In the genomic region with DNA sequence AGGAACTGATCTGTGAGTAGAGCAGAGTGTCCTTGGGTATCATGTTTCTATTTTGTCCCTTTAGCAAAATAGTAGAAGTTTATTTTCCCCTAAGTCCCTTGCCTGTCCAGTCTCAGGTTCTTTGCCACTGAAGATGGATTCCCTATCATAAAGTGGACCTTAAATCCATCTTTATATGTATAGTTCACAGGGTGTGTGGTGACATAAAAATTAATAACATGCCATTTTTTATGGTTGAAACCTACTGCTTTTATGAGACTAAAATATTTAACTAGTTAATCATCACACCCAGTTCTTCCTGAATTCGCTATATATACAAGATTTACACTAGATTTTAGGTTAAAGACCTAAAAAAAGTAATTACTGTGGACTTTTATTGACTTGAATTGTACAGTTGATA, we compare ENCODE assay signal across 34 mouse cellular contexts. TPM values are rescaled to one million over a fixed set of nuclear protein-coding genes. Genes with fewer than 3 reads are reported as not detected.
"Had no signal": no experiment of that assay in that cellular context is flagged by ENCODE, and none has a peak within 500 bp of the region (broad histone marks: within the 10 kb centered on the region; RNA-seq: fewer than 3 reads in every experiment).

No protein-coding gene starts in this region.

- H3K4me1 ChIP-seq: limb, embryonic 10.5 days; limb, embryonic 12.5 days; limb, embryonic 13.5 days; limb, embryonic 15.5 days; liver, embryonic 12.5 days; liver, embryonic 13.5 days; liver, embryonic 15.5 days; lung, embryonic 15.5 days; megakaryocyte, embryonic 14.5 days; midbrain, embryonic 10.5 days; midbrain, embryonic 12.5 days; midbrain, embryonic 13.5 days; midbrain, embryonic 15.5 days; neural tube, embryonic 12.5 days had no signal

- H3K27ac ChIP-seq: limb, embryonic 10.5 days; limb, embryonic 12.5 days; limb, embryonic 13.5 days; limb, embryonic 15.5 days; liver, embryonic 12.5 days; liver, embryonic 13.5 days; liver, embryonic 14.5 days; liver, embryonic 15.5 days; lung, embryonic 15.5 days; macrophage; midbrain, embryonic 10.5 days; midbrain, embryonic 12.5 days; midbrain, embryonic 13.5 days; midbrain, embryonic 15.5 days; neural tube, embryonic 12.5 days had no signal

- H3K9ac ChIP-seq: limb, embryonic 12.5 days; limb, embryonic 13.5 days; limb, embryonic 15.5 days; liver, embryonic 12.5 days; liver, embryonic 13.5 days; liver, embryonic 14.5 days; liver, embryonic 15.5 days; liver, postnatal 0 days; lung, embryonic 14.5 days; lung, embryonic 15.5 days; midbrain, embryonic 12.5 days; midbrain, embryonic 13.5 days; midbrain, embryonic 15.5 days; neural tube, embryonic 12.5 days had no signal

- ATAC-seq: liver, embryonic 12.5 days; liver, postnatal 0 days; lung, postnatal 0 days; midbrain, embryonic 13.5 days; midbrain, embryonic 15.5 days; midbrain, embryonic 16.5 days had no signal

- H3K4me2 ChIP-seq: limb, embryonic 12.5 days; limb, embryonic 13.5 days; limb, embryonic 15.5 days; liver, embryonic 11.5 days; liver, embryonic 12.5 days; liver, embryonic 13.5 days; liver, embryonic 15.5 days; lung, embryonic 14.5 days; lung, embryonic 15.5 days; midbrain, embryonic 11.5 days; midbrain, embryonic 12.5 days; midbrain, embryonic 13.5 days; midbrain, embryonic 15.5 days; neural tube, embryonic 12.5 days had no signal

- DNase-seq: left cerebral cortex, postnatal 4 days; liver; liver, embryonic 13.5 days; liver, postnatal 0 days; lung, adult 18-20 months; lung, adult 2 months; lung, embryonic 14.5 days; lung, postnatal 10 days; lung, postnatal 14 days; lung, postnatal 36 days; lung, postnatal 4 days; midbrain, embryonic 14.5 days had no signal

- H3K9me3 ChIP-seq: limb, embryonic 10.5 days; limb, embryonic 12.5 days; limb, embryonic 13.5 days; limb, embryonic 15.5 days; liver, embryonic 12.5 days; liver, embryonic 13.5 days; liver, embryonic 15.5 days; lung, embryonic 15.5 days; megakaryocyte, embryonic 14.5 days; midbrain, embryonic 10.5 days; midbrain, embryonic 12.5 days; midbrain, embryonic 13.5 days; midbrain, embryonic 15.5 days; neural tube, embryonic 12.5 days had no signal

- H3K27me3 ChIP-seq: limb, embryonic 12.5 days; limb, embryonic 13.5 days; limb, embryonic 15.5 days; liver, embryonic 12.5 days; liver, embryonic 13.5 days; liver, embryonic 15.5 days; lung, embryonic 15.5 days; megakaryocyte, embryonic 14.5 days; midbrain, embryonic 12.5 days; midbrain, embryonic 13.5 days; midbrain, embryonic 15.5 days; neural tube, embryonic 12.5 days had no signal

- H3K4me3 ChIP-seq: limb, embryonic 10.5 days; limb, embryonic 12.5 days; limb, embryonic 13.5 days; limb, embryonic 15.5 days; liver, embryonic 12.5 days; liver, embryonic 13.5 days; liver, embryonic 15.5 days; lung, embryonic 15.5 days; megakaryocyte, embryonic 14.5 days; midbrain, embryonic 10.5 days; midbrain, embryonic 12.5 days; midbrain, embryonic 13.5 days; midbrain, embryonic 15.5 days; myocyte; neural tube, embryonic 12.5 days had no signal

- H3K36me3 ChIP-seq: limb, embryonic 10.5 days; limb, embryonic 12.5 days; limb, embryonic 13.5 days; limb, embryonic 15.5 days; liver, embryonic 12.5 days; liver, embryonic 13.5 days; liver, embryonic 15.5 days; lung, embryonic 15.5 days; midbrain, embryonic 10.5 days; midbrain, embryonic 12.5 days; midbrain, embryonic 13.5 days; midbrain, embryonic 15.5 days; neural tube, embryonic 12.5 days had no signal

RNA-seq across cellular contexts. Expression of a gene that starts 43.0 kb away (rescaled TPM):
- polyA plus RNA-seq: limb, embryonic 11.5 days; liver, embryonic 12.5 days; liver, embryonic 15.5 days; liver, embryonic 16.5 days; macrophage had no signal
